Mouse (Mus musculus) bone marrow, adult 2 months (tissue): ENCODE results near the gene Mrpl43.

ENCODE experiments used
- CTCF ChIP-seq: fragments of 200-500 bp; IDR thresholded peaks from 2 replicates; pipeline ENCODE4 v1.5.1; 2011; ENCODE audit warnings: low read length, control low read depth; ENCODE audit not compliant: control insufficient read depth, insufficient read depth
- POLR2A ChIP-seq: fragments of 200-500 bp; IDR thresholded peaks from 2 replicates; pipeline ENCODE4 v1.6.1; 2011; ENCODE audit warnings: low read depth, mild to moderate bottlenecking, control low read depth, low read length, borderline replicate concordance; ENCODE audit not compliant: control insufficient read depth

DNA sequence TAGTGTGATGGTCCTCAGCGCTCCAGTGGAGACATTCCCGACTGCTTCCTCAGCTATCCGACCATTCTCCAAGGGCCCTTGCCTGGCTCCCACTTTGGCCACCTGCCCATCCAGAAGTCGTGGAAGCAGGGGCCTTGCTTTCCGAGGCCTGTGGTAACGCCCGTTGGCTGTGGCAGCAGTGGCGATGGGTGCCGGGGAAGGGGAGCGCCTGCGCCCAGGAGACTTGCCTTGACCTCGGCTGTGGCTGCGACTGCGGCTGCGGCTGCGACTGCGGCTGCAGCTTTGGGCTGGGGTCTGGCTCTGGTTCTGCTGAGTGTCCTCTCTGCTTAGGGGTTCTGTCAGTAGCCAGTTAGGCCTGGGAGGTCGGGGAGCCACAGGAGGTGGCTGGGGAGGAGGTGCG is 22.5 kb upstream of the Mrpl43 start:
- TF ChIP-seq CTCF (no peak), POLR2A (no peak)
